Comparison of ENCODE assay signal across 10 mouse cellular contexts in genomic region chr3:87097969-87098946, GRCm38 (mm10).
DNase-seq lines count a peak whose midpoint lies in the region; ATAC-seq and TF ChIP-seq lines count a peak whose summit lies in the region.
"Had no signal": no experiment of that assay in that cellular context is flagged by ENCODE, and none has a peak within 500 bp of the region (broad histone marks: within the 10 kb centered on the region; RNA-seq: fewer than 3 reads in every experiment).

No protein-coding gene starts in this region.

- no peak overlapping the region for H3K4me2 ChIP-seq in liver, embryonic 12.5 days
- H3K4me2 ChIP-seq in hindbrain, embryonic 16.5 days (ENCODE audit: low read length) = no peak overlapping the region

- WGBS in liver, adult 2 months = 49% methylated on average over 19 of the region's 19 CpGs
- WGBS in liver, embryonic 12.5 days (ENCODE audit: insufficient replicate concordance) = 79% methylated on average over 19 of the region's 19 CpGs
- 64% methylated on average over 19 of the region's 19 CpGs for WGBS in hindbrain, embryonic 16.5 days

- no peak overlapping the region for H3K4me3 ChIP-seq in liver, adult 2 months (ENCODE audit: insufficient read depth, low read depth, low read length)
- no peak overlapping the region for H3K4me3 ChIP-seq in liver, embryonic 12.5 days
- no peak overlapping the region for H3K4me3 ChIP-seq in hindbrain, embryonic 16.5 days (ENCODE audit: low read length)

- ATAC-seq in liver, embryonic 12.5 days = no peak
- ATAC-seq in hindbrain, embryonic 16.5 days = peak; percentile 82

- H3K27ac ChIP-seq in liver, adult 2 months (replicated peaks; ENCODE audit: insufficient read depth, low read depth, low read length) = no peak overlapping the region
- H3K27ac ChIP-seq in liver, embryonic 12.5 days = no peak overlapping the region
- H3K27ac ChIP-seq in hindbrain, embryonic 16.5 days (ENCODE audit: low read depth, low read length) = peak overlapping the region; percentile 66

- no peak for TF ChIP-seq CTCF in liver, adult 2 months (IDR thresholded peaks at IDR 0.05; ENCODE audit: low read depth, low read length)

- peak; percentile 59 to 77 for DNase-seq in adrenal gland, adult (ENCODE audit: inconsistent age in 2 of 2, low spot score in 1 of 2)
- no peak for DNase-seq in adrenal gland, adult 8-10 months
- DNase-seq in liver, adult 2 months (ENCODE audit: extremely low read depth, low read depth, low spot score) = peak; percentile 31
- peak; percentile 30 for DNase-seq in right cerebral cortex, postnatal 25 days
- no peak for DNase-seq in yolk sac, embryonic 10.5 days (ENCODE audit: low spot score)
- no peak for DNase-seq in cerebellum, adult 18-20 months
- DNase-seq: kidney, adult 18-20 months; lung, adult 2 months had no signal

- no peaks in the 10 kb centered on the region for H3K27me3 ChIP-seq in liver, adult 2 months (ENCODE audit: control insufficient read depth, insufficient read depth, low read length)
- H3K27me3 ChIP-seq in liver, embryonic 12.5 days (replicated peaks) = no peaks in the 10 kb centered on the region
- no peaks in the 10 kb centered on the region for H3K27me3 ChIP-seq in hindbrain, embryonic 16.5 days (replicated peaks; ENCODE audit: control insufficient read depth, insufficient read depth, low read length)

- no peak for TF ChIP-seq POLR2A in liver, adult 2 months (IDR thresholded peaks at IDR 0.05; ENCODE audit: extremely low read depth, insufficient read depth, low read length)

- H3K9me3 ChIP-seq in liver, embryonic 12.5 days (replicated peaks) = no peaks in the 10 kb centered on the region
- no peaks in the 10 kb centered on the region for H3K9me3 ChIP-seq in hindbrain, embryonic 16.5 days (ENCODE audit: control insufficient read depth, low read length)

- H3K4me1 ChIP-seq in liver, adult 2 months (ENCODE audit: control insufficient read depth, insufficient read depth, low read length) = peaks cover 5% of the 10 kb centered on the region; the same call in 1 of the 2 replicates
- H3K4me1 ChIP-seq in liver, embryonic 12.5 days = no peaks in the 10 kb centered on the region
- peaks cover 23% of the 10 kb centered on the region for H3K4me1 ChIP-seq in hindbrain, embryonic 16.5 days (ENCODE audit: control insufficient read depth, insufficient read depth, low read depth, low read length)

- no peaks in the 10 kb centered on the region for H3K36me3 ChIP-seq in liver, adult 2 months (ENCODE audit: control insufficient read depth, insufficient read depth, low read length)
- no peaks in the 10 kb centered on the region for H3K36me3 ChIP-seq in liver, embryonic 12.5 days
- no peaks in the 10 kb centered on the region for H3K36me3 ChIP-seq in hindbrain, embryonic 16.5 days (ENCODE audit: control insufficient read depth, insufficient read depth, low read length)

- H3K79me2 ChIP-seq in liver, adult 2 months (ENCODE audit: control insufficient read depth, insufficient read depth, low read length) = no peaks in the 10 kb centered on the region

- no peak overlapping the region for H3K9ac ChIP-seq in liver, adult 2 months (ENCODE audit: low read depth, low read length)
- no peak overlapping the region for H3K9ac ChIP-seq in liver, embryonic 12.5 days
- H3K9ac ChIP-seq in hindbrain, embryonic 16.5 days (ENCODE audit: low read depth, low read length) = no peak overlapping the region

Comparison
In these comparisons a context has a peak if more than half of its experiments do, and no peak if none do; other contexts are left out.
1. DNase-seq: peak in adrenal gland, adult (2 of 2), liver, adult 2 months (single experiment) and right cerebral cortex, postnatal 25 days (single experiment); none in adrenal gland, adult 8-10 months (single experiment), yolk sac, embryonic 10.5 days (single experiment) and cerebellum, adult 18-20 months (0 of 2).